Mouse (Mus musculus): ENCODE results near the gene Fgb.
A peak's percentile ranks its signal among the peaks of the same experiment; 100 is the strongest.

Fgb gene

DNA sequence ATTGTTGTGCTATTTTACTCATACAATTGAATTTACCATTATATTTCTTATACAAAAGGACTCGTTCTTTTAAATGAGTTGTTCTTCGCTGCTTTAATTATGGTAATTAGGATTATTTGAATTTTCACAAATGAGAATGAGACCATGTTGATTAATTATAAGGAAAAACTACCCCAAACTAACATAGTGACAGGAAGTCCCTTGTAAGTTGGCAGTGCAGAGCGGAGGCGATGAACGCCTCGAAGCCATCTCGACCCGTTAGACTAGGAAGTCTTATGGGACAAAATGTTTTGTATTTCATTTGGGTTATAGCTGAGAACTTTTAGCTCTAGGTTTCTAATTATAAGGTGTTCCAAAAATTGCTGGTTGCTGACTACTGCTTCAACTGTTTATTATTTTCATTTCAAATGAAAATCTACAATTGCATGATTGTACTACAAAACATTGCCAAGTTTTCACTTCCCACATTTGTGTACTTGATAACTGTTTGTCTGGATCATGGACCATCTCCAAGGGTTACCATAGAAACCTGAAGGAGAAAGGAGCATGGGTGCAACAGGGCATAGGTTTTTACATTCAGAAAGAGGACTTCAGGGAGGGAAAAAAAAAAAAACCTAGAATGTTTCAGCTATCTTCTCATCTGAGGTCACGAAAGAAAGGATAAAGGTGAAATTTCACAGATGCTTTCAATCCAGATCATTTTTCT is 22.0 kb downstream of the Fgb start:
- no peak for DNase-seq (ENCODE audit: inconsistent ontology term)

GRCm38 (mm10) chr3:83025475-83026301 is 24.0 kb downstream of the Fgb start, which contains the start of gene Fga:
TSS of gene Fga (plus strand) at chr3:83026076.
- no peak for DNase-seq (ENCODE audit: inconsistent ontology term)

GRCm38 (mm10) chr3:83025036-83025435 is 24.6 kb downstream of the Fgb start:
- DNase-seq (ENCODE audit: inconsistent ontology term): no peak

GRCm38 (mm10) chr3:83021176-83021575 is 28.5 kb downstream of the Fgb start:
- DNase-seq (ENCODE audit: inconsistent ontology term): no peak

- DNase-seq (ENCODE audit: inconsistent ontology term): no peak
Observed at GRCm38 (mm10) chr3:83020387-83020786, 29.3 kb downstream of the Fgb start.

GRCm38 (mm10) chr3:83016236-83016635 is 33.4 kb downstream of the Fgb start:
- DNase-seq (ENCODE audit: inconsistent ontology term): no peak

DNA sequence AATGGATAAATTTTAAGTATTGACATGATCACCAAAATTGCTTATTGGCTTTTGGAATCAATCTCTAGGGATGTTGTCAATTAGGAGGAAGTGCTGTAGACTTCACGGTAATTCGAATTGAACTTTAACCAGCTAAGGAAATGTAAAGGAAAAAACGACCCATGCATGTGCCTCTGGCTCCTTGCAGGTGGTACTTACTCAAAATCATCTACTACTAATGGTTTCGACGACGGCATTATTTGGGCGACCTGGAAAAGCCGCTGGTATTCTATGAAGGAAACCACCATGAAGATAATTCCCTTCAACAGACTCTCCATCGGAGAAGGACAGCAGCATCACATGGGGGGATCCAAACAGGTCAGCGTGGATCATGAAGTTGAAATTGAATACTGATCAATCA is 35.7 kb downstream of the Fgb start:
- DNase-seq (ENCODE audit: inconsistent ontology term): no peak

- DNase-seq (ENCODE audit: inconsistent ontology term): no peak
Observed at GRCm38 (mm10) chr3:83012636-83013035, 37.0 kb downstream of the Fgb start.

DNA sequence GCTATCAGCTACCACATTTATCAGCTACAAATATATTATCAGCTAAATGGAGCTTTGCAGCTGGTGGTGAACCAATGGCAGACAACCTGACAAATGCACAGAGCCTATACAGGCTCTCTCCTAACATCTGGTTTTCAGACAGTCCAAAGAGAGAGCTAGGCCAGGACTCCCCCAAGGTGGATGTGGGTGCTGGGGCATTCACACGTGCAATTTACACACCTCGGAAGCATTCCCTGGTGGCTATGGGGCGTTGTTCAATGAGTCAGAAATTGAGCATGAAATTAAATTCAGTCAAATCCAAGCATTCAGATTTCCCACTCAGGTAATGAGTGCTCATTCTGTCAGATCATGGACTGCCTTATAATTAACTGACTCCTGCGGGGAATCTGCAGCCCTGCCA is 38.1 kb downstream of the Fgb start:
- no peak for DNase-seq (ENCODE audit: inconsistent ontology term)

- DNase-seq (ENCODE audit: inconsistent ontology term): no peak
Observed at GRCm38 (mm10) chr3:83011136-83011535, 38.5 kb downstream of the Fgb start.

DNA sequence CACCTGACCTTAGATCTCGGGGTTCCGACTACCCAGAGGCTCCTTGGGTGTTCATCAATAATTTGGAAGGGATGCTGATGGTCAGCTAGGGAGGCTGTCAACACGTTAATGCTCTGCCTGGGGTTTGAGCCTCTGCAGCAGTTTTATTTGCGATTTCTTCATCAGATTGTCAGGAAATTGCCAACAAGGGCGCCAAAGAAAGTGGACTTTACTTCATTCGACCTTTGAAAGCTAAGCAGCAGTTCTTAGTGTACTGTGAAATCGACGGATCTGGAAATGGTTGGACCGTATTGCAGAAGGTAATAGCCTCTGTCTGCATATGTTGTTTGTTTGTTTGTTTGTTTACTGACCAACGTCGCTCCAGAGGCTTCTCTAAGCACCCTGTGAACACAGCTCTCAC is 39.4 kb downstream of the Fgb start:
- no peak for DNase-seq (ENCODE audit: inconsistent ontology term)

DNA sequence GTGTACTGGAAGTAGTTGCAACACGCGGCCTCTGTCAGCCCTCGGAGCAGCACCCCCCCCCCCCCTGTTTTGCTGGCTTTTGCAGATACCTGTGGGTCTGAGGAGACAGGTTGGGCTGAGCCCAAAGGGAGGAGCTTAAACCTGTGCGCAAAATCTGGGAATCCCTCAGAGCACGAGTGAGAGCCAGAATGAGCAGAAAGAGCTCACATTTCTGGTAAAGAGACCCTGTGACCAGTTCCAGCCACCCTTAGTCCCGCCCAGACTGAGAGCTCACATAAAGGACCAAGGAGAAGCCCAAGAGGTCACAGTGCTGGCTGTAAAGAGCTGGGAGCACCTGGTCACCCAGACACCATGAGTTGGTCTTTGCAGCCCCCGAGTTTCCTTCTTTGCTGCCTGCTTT is 42.1 kb downstream of the Fgb start, which contains the start of gene Fgg:
TSS of gene Fgg (plus strand) at position 168 of the 400 bp plus-strand sequence.
- DNase-seq (ENCODE audit: inconsistent ontology term): no peak

DNA sequence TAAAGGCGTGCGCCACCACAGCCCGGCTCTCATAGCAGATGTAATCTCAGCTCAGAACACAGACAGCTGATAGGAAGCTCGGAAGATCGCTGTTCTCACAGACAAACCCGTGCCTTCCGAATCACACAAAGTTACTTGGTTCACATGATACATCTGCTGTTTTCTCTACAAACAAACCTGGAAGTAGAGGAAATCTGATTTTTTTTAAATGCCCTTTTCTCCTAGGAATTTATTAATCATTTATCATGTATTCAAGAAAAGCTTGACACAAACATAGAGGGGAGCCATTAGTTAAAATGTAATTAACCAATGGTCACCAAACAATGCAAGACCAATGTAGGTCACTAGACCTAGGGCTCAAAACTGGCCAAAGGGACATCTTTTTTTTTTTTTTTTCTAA is 44.9 kb downstream of the Fgb start:
- no peak for DNase-seq (ENCODE audit: inconsistent ontology term)

- no peak for DNase-seq (ENCODE audit: inconsistent ontology term)
Observed at GRCm38 (mm10) chr3:83003068-83003467, 46.6 kb downstream of the Fgb start.

GRCm38 (mm10) chr3:83002191-83002590 is 47.5 kb downstream of the Fgb start:
- DNase-seq (ENCODE audit: inconsistent ontology term): peak; percentile 21

- no peak for DNase-seq (ENCODE audit: inconsistent ontology term)
Observed at GRCm38 (mm10) chr3:82999995-83000394, 49.7 kb downstream of the Fgb start.

GRCm38 (mm10) chr3:82998772-82999463 is 50.7 kb downstream of the Fgb start:
- DNase-seq (ENCODE audit: inconsistent ontology term): peak; percentile 58

DNA sequence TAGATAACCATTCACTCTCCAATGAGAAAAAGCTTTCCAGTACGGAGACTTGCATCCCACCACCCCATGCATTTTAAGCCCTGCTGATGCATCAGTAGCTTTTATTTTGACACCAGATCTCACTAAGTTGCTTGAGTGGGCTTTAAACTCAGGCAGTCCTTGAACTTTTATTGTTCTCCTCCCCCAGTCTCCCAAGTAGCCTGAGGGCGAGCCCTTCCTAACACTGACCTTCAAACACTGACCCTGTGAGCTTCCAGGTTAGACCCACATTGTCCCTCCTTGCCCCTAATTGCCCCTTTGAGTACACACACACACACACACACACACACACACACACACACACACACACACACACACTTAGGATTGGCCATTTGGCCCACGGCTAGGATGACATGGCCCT is 53.0 kb downstream of the Fgb start:
- DNase-seq (ENCODE audit: inconsistent ontology term): no peak

DNA sequence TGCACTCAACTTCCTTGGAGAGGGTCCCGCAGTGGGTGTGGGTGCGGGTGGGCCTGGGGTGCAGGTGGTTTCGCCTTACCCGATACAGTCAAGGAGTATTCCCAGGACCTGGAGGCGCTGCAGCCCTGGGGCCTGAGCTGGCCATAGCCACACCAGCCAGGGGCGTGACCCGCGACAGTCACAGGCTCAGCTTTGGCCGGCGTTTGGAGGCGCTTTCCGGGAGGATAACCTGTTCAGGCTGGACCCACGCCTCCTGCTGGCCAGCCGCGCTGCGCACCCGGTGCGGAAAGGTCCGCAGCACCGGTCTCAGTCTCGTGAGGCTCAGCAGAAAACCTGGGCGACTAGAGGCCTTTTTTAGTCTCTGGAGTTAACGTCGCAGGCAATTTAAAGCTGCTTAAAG is 54.3 kb downstream of the Fgb start:
- DNase-seq (ENCODE audit: inconsistent ontology term): peak; percentile 65

GRCm38 (mm10) chr3:82992956-82993355 is 56.7 kb downstream of the Fgb start:
- no peak for DNase-seq (ENCODE audit: inconsistent ontology term)

DNA sequence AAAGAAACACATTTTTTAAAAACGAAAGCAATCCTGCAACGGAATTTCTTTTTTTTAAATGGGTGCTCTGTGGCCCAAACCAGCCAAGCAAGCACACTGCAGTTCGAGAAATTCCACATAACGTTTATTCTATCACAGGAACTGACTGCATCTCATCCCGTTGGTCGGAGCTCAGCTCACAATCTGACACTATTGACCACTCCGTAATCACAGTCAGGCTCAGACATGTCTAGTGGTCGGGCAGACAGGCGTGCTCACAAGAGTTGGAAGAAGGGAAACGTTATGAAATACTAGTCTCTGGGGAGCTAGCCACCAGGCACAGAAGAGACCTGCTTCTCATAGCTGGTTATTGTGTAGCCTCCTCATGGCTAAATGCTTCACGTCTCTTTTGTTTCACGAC is 57.7 kb downstream of the Fgb start:
- no peak for DNase-seq (ENCODE audit: inconsistent ontology term)
